Mouse (Mus musculus) liver, embryonic 14.5 days (tissue): ENCODE data around the gene Gm13283.
"Not testable (repeated sequence)": the region's sequence is repeated elsewhere in the genome, so short reads cannot be mapped to it uniquely, and the experiment has no call there.

Source experiments
- CTCF ChIP-seq: IDR thresholded peaks from 2 replicates; pipeline ENCODE4 v1.5.1; 2016; ENCODE audit warnings: antibody characterized with exemption, low read depth, control low read depth
- EP300 ChIP-seq: IDR thresholded peaks from 2 replicates; pipeline ENCODE4 v1.6.1; 2016; ENCODE audit warnings: antibody characterized with exemption, low read depth

DNA sequence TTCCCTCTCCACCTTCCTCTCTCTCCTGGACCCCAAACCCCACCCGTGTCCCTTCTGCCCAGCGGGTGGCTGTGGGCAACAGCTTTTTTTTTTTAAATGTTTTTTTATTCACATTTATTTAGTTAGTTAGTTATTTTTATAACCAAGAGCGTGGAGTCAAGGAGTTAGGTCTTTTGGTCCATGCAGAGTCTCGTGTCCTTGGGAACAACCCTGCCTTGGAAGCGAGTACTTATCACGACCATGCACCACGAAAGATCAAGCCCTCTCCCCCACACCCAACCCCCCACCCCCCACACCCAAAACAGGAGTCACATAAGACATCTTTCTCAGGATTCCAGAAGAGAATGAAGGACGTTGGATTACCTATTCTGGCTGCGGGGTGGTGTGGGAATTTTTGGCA lies 2.4 kb downstream of the Gm13283 start:
- not testable (repeated sequence) for TF ChIP-seq CTCF, EP300
